Mouse (Mus musculus) layer of hippocampus, adult 9-11 months (tissue): ENCODE results near the gene Cox19.
A peak's percentile ranks its signal among the peaks of the same experiment; 100 is the strongest.
"Not testable (repeated sequence)": the region's sequence is repeated elsewhere in the genome, so short reads cannot be mapped to it uniquely, and the experiment has no call there.

ENCODE experiments used
- DNase-seq: peaks from one replicate; pipeline ENCODE4 v3.0.0; 2022

The Cox19 gene

DNA sequence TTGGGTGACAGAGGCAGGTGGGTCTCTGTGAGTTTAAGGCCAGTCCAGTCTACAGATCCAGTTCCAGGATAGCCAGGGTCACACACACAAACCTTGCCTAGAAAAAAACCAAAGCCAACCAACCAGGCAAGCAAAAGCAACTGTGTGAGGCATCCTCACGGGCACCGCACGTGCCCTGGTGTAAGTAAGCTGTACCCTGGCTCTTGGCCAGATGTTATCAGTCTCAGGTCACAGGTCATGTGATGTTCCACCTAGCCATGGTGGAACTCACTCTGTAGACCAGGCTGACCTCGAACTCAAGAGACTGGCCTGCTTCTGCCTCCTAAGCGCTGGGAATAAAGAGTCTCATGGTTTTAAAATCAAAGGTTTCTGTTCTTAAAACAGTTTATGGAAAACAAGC lies 8.0 kb upstream of the Cox19 start:
- DNase-seq: no peak

DNA sequence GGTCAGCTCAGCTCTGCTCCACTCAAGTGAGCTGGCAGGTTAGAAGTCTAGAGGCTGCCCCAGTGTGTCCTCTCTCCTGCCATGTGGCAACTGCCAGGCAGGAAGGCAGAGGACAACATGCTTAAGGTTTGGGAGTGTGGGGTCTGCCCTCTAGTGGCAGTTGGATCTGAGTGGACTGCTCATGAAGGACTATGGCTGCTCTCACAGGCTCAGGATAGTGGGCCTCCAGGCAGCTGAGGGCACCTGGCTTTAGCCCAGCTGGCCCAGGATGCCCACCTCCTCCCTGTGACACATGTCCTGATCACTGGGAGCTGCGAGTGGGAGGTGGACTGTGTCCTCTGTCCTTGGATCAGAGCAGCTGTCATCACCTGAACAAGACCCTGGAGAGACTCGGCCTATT lies 7.4 kb upstream of the Cox19 start:
- DNase-seq: no peak

DNA sequence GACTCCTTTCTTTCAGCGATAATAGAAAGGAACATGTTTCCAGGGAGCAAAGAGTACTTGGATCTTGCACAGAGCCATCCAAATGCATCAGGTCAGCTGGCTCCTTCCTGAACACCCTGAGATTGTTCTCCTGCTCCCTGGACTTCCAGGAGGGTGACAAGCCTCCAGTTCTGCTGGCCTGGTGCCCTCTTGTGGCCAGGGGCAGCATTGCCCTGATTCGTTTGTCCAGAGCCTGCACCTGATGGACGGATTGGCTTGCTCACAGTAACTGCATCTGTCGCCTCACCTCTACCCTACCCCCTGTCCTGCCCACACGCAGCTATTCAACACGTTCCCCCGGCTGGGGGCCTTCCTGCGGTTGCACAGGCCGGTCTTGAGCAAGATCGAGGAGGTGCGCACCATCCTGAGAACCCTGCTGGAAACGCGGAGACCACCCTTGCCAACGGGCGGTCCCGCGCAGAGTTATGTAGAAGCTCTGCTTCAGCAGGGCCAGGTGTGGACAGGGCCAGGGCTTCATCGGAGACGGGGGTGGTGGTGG lies 4.1 kb upstream of the Cox19 start:
- peak; percentile 73 for DNase-seq

DNA sequence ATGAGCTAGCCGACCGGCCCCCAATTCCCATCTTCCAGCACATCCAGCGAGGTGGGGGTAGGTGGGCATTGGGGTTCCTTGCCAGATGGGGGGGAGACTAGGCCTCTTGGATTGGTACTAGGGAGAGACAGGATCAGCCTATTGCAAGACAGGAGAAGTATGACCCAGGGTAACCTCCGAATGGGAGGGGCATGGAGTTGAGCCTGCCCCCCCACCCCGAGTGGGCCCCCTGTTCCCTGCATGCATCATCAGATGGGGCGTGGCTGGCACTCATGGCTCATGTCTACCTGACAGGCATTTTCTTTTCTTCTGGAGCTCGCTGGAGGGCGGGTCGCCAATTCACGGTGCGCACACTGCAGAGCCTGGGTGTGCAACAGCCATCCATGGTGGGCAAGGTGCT lies 2.7 kb upstream of the Cox19 start:
- no peak for DNase-seq

DNA sequence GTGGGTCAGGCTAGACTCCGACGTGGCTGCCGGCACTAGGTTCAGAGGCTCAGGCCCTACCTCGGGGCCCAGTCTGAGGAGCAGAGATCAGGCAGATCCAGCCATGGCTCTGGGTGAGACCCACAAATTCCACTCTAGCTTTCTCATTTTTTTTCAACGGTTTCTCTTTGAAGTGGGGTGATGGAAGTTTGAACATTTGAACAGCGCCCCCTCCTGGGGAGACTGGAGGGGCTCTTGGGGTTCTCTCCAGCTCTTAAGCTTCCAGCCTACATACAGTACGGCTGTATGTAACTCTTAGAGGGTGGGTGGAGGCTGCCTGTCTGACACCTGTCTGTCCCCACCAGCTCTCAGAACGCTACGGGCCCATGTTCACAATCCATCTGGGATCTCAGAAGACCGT lies 2.3 kb upstream of the Cox19 start:
- DNase-seq: no peak

DNA sequence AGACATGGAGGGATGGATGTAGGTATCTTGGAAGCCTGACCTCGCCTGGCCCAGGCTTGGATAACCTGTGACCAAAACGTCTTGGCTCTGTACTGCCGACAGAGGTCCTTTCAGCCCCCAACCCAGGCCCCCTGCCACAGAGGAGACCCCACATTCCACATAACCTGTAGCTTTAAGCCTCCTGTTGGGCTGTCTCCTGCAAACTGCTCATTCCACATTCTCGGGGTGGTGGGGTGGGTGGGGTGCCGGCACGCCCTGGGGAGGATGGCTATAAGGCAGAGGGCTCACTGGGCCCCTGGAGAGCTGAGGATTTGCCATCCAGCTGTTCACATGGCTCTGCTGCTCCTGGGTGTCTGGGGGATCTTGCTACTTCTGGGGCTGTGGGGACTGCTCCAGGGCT lies 1.1 kb upstream of the Cox19 start, which contains the start of gene Cyp2w1:
TSS of gene Cyp2w1 (plus strand) at position 301 of the 400 bp plus-strand sequence.
- DNase-seq: no peak

DNA sequence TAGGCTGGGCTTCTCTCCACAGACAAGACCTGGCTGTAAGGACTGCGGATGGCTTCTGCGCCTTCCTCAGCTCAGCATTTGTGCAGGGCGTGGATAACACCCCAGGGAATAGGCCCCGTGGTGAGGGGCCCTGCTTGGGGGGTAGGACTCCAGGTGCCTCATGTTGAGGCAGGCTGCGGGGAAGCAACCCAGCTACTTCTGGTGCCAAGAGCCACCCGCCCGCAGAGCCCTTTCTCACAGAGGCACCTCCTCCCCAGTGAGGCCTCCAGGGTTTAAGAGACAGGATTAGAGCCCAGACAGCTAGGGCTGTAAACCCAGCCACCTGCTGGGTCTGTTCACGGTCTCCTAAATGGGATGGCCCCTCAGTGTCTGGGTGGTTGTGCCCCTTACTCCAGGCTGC lies 410 bp upstream of the Cox19 start:
- DNase-seq: no peak

DNA sequence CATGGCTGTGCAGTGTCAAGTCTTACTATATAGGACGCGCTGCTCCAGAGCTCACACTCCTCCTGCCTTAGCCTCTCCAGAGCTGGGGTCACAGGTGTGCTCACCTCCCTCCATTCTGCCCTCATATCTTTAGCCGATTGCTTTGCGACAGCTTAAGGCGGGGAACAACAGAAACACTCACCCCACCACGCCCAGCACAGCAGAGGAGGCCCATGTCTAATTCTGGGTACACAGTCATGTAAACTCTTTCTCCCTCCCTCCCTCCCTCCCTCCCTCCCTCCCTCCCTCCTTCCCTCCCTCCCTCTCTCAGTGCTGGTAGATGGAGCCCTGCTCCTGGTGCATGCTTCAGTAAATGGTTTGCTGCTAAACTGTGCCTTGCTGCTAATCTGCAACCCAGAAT lies 1.5 kb downstream of the Cox19 start:
- no peak for DNase-seq

DNA sequence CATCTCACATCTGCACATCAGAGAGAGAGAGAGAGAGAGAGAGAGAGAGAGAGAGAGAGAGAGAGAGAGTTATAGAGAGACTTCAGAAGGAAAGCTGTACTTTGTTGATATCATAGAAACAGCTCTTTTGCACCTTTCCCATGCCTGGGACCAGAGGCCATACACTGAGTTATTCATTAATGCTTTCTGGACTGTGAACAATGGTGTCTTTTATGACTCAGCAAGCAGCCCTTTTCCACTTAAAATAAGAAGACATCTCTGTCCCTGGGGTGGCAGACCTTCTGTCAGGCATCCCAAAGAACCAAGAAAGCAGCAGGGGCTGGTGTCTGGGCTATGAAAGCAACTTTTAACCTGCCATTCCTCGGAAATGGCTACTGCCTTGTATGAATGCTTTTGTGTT lies 4.0 kb downstream of the Cox19 start:
- DNase-seq: no peak

DNA sequence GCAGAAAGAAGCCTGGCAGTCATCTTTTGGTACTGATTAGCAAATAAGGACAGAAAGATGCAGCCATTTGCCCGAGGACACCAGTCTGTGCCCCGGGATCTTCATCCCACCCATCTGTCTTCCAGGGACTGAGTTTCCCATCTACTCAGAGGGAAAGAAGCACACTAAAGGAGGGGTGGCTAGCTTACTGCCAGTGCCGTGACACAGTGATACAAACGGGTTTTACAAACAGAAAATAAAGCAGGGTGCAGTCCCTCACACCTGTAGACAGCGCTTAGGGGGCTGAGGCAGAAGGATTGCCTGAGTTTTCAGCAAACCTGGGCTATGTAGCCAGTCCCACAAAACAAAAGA lies 5.9 kb downstream of the Cox19 start:
- DNase-seq: no peak

DNA sequence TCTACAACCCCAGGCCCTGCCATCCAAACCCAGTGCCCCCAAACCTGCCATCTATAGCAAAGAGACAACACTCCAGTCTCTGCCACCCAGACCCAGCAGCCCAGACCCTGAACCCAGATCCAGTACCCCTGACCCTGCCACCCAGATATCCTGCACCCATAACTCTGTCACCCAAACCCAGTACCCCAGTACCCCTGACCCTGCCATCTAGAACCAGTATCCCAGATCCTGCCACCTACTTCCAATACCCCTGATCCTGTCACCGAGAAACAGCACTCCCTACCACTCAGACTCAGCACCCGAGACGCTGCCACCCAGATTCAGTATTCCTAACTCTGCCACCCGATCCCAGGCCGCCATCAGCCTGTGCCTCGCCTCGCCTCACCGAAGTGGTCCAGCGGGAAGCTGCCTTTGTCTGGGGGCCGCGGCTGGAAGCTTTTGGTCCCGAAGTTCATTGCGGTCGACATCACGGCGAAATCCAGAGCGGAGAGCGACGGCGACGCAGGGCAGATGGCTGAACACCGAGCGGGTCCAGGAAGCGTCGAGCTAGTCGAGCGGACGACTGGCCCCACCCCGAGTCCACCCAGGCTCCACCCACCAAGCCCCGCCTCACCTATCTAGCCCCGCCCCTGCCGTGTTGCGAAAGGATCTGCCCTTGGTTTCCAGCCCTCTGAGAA lies 6.4 kb downstream of the Cox19 start:
- peak; percentile 94 for DNase-seq

DNA sequence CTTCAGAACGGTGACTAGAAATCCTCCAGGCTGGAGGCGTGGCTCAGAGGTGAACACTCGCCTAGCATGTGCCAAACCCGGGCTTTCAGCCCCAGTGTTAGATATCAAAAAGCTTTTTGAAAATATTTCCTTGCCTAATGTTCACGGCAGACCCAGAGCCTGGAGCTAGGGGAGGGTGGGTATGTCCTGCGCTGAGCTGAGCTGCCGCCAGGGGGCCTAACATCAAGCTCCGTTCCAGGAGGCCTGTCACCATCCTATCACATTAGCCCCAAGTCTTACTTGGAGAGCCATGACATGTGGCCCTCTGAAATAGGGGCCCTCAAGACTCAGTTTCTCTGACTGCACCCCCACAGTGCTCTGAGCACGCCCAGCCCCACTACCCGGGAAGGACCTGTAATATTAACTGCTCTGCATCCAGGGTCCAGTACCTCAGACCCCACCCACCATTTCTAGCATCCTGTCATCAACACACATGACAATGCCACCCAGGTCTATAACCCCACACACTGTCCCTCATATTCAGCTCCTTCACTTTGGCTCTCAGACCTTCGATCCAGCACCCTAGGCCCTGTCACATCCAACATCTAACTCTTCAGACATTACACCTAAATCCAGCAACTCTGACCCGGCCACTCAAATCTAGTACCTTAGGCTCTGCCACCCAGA lies 7.1 kb downstream of the Cox19 start:
- DNase-seq: peak; percentile 58

DNA sequence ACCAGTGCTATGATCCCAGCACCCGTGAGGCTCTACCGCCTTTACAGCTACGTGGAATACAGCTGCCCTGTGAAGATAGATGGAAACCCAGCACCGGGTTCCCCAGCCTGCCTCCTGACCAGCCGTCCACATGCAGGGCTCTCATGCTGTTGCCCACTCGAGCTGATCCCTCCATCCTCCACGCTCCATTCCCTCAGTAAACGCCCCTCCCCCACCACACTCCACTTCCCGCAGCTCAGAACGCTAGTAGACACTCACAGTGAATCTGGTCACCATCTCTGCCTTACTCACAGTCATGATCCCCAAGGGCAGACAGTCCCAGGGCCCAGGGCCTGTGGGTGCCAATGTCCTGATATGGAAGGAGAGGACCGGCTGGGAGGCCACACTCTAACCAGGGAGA lies 12.3 kb downstream of the Cox19 start:
- DNase-seq: no peak

DNA sequence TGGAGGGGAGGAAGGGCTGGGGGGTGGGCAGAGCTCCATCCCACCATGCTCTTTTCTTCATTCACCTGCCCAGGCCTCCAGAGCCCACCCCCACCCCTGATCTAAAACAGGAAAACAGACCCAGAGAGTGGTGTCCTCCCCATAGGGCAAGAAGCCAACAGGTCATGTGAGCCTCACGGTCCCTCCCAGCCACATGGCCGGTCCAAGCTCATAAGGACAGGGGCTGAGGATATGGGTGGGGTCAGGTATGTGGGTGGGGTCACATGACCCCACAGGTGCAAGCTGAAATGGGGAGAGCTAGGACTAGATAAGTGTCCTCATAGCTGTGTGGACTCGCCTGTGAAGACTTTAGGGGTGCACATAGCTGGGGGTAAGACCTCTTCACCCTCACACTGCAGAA lies 12.8 kb downstream of the Cox19 start:
- no peak for DNase-seq

DNA sequence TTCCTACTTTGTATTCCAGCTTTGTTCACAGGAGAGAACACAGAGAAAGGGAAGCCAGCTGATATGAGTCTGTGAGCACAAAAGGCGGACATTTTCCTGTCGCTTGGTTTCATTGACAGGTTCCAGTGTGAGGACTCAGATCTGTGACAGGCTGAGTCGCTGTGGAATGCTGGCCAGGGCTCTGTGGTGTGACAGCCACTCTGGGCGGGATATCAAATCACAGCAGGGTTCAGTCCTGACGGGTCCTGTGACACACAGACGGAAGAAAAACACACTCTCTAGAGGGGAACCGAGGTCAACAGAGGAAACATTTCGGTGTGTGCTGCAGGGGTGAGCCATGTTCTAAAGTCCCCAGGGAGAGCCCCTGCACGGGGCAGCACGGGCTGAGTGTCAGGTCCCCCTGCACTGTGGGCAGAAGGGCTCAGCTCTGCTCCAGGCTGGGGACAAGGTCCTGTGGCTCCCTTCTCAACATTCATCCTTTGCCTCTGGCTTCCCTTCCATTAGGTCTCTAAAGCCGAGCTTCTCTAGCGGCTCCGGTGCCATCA lies 13.3 kb downstream of the Cox19 start:
- DNase-seq: no peak

DNA sequence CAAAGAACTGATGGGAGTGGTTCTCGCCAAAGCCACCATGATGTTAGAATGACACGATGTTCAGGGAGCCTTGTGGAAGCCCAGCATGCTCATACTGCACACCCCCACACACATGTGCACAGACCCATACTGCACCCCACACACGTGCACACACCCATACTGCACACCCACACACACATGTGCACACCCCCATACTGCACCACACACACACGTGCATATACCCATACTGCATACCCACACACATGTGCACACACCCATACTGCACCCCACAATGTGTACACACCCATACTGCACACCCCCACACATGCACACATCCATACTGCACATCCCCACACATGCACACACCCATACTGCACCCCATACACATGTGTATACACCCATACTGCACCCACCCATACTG lies 15.6 kb downstream of the Cox19 start:
- no peak for DNase-seq

DNA sequence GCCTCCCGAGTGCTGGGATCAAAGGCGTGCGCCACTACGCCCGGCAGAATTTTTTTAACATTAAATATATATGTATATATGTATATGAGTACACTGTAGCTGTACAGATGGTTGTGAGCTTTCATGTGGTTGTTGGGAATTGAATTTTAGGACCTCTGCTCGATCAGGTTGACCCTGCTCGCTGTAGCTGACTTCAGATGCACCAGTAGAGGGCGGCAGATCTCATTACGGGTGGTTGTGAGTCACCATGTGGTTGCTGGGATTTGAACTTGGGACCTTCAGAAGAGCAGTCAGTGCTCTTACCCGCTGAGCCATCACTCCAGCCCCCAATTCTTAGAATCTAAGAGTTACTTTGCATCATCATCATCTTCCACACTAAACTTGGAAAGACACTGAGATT lies 16.8 kb downstream of the Cox19 start:
- not testable (repeated sequence) for DNase-seq

DNA sequence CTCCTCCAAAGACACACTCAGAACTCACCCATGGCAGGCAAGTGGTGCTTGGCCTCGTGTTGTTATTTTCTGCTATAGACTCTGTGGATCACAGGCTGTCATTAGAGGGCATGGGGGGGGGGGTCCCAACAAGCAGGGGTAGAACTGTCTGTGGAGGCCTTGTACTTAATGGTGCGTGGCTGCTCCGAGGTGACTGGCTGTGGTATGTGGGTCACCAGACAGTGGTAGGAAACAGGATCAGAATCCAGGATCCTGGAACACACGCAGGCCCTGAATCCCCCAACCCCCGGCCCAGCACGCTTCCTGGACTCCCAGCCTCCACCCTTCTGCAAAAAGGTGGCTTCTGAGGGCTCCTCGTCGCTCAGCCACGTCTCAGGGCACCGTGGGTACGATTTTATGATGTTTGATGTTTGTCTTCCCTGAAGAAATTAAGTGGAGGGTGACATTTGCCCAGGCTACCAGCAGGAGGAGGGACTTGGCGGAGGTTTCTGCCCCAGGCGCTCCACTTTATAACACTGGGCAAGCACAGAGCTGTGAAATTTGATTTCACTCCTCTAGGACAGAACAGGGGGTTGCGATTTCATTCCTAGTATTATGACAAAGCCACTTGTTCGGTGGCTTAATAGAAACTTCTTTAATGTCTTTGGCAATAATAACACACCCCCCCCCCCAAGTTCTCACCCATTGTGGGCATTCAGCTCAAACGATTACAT lies 17.8 kb downstream of the Cox19 start:
- no peak for DNase-seq

DNA sequence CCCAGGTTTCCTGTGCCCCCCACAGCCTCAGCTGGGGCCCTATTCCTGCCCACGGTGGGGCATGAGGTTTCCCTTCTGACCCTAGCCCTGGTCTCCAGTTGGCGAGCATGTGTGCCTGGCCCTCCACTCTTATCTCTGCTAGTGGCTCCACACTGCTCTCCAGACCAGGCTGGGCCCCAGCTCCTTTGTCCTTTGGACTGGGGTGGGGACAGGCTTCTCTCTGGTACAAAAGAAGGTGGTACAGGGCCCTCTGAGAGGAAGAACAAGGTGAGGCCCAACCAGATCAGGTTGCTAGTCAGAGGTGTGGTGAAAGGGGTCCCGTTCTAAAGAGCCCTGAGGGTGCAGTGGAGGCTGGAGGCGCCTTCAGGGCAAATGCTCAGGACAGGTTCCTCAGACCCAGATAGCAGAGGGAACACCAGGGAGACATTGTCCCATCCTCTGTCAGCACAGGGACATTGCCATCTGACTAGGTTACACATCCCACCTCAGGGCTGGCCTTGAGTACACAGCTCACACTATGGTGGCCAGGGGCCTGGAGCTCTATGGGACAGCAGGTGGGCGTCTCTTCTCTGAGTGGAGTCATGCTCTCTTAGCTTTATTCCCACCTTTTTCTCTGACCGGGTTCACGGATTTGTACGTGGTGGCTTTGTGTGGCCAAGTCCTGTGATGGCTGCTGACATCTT lies 18.5 kb downstream of the Cox19 start:
- DNase-seq: no peak

DNA sequence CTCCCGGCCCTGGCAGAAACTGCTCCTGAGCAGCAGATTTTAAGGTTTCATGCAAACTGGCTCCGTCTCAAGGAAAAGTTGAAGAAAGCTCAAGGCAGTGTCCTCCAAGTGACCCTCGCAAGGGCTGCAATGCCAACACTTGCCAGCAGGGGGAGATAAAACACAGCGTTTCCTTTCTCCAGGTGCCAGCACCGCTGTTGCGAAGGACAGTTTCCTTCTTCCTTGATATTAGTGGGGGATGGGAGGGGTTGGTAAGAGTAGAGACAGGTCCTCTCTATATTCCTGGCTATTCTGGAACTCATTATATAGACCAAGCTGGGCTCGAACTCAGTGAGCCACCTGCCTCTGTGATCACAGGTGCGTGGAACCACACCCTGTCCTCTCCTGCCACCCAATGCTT lies 19.5 kb downstream of the Cox19 start:
- no peak for DNase-seq

DNA sequence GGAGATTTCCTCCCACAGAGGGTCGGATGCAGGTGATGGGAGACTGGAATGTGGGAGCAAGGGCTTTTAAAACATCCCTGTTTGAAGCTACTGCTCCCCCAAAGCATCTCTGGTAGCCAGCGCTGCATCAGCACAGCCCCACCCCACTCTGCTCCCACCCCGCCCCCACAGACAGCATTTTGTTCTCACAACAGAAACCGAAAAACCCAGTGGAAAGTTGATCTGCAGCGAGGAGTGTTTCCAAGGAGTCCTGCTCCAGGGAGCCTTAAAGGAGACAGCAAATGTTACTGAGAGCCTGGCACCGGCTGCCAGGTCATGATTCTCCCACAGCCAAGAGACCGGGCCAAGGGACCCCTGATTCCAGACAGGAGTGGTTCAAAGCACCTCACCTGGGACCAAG lies 20.5 kb downstream of the Cox19 start:
- DNase-seq: no peak

DNA sequence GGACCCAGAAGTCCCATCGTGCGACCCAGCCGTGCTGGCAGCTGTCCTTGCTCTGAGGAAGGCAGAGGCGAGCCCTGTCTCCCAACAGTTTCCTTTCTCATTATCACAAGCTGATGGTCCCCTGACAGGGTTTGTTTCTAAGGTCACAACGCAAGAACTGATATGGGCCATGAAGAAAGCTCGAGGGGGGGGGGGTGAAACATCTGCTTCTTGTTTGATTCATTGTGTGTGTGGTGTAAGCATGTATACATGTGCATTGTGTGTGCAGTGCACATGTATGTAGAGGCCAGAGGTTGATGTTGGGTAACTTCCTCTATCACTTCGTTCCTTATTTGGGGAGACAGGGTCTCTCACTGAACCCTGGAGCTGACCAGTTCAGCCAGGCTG lies 23.6 kb downstream of the Cox19 start:
- DNase-seq: no peak

DNA sequence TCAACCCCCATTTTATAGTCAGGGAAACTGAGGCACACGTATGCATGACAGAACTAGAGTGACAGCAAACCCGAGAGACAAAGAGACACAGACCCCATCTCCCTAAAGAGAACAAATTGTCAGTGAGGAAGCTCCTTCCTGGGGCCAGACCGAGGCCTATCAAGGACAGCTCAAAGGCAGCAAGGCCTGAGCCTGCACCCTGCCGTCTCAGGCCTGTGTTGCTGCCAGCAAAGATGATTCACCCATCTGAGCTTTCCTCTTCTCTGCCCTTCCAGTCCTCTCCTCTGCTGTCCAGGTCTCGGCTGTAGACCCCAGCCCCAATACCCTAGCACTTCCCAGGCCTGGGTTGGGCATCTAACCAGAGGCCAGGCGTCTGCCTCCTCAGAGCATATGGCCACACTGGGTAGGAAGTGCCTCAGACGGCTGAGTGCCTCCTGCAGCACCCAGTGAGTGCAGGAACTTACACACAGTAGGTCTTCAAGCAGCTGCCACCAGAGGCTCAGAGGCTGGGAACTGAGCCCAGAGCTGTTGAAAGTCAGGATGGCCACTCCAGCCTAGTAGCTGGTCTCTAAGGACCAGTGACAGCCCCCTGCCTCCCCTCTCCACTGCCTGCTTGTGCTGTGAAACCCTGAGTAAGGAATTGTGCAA lies 24.1 kb downstream of the Cox19 start:
- DNase-seq: no peak
